Mouse (Mus musculus) spleen, adult 18-20 months (tissue): ENCODE data around the gene Vmn1r47.
"Not testable (repeated sequence)": the region's sequence is repeated elsewhere in the genome, so short reads cannot be mapped to it uniquely, and the experiment has no call there.

ENCODE experiments used
- DNase-seq, 2 experiments: peaks; one replicate each; pipeline ENCODE4 v3.0.0; 2022; ENCODE audit warnings: mixed read lengths in 2 of 2

The Vmn1r47 gene

DNA sequence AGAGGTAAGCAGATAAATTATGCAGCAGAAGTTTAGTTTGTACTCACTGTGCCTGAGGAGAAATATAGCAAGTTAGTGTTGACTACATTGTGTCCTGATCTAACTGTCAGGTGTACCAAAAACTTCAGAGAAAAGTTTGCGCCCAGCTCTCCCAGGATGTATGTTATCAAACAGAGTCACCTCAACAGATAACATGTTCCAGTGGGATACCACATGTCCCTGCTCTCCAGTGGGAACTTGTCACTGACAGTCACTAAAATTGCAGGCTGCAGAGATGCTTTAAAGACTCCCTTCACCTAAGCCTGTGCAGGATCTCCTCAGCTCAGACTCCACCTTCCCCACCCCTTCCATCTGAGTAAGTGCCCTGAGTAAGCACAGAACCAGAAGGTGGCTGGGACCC lies at the start of gene Vmn1r47:
Gene Vmn1r47, plus strand, starts transcription at position 301 of the 400 bp plus-strand sequence.
- not testable (repeated sequence) for DNase-seq

DNA sequence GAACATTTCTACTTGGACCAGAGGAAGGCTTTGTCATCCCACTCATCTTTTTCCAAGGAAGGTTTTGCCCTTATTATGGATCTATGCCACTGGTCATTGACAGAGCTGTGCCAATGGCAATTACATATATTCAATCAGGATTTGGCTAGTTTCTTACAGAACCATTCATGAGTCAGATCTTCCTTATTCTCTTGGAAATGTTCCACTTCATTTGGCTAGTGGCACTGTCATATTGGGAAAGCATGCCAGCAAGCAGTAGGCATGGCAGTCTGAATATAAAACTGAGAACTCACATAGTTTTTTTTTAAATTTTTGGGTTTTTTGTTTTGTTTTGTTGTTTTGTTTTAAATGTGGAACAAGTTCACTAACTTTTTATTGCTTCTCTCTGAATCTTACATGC lies 49.6 kb upstream of the Vmn1r47 start:
- DNase-seq: no peak

DNA sequence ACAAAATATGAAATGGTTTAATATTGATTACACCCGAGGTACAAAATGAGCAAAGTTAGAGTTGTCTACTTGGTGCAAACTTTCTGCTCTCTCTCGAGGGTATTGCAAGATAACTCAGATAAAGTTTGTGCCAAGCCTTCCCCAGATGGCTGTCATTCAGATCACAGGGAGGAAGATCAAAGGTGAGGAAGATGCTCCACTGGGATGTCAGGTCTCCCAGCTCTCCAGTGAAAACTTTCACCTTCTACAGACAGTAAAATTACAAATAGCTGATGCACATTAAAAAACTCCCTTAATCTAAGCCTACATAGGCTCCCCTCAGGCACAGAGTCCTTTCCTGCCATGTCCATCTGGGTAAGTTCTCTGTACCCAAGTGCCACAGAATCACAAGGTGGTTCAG lies 46.9 kb upstream of the Vmn1r47 start, which contains the start of gene Vmn1r46:
Gene Vmn1r46, plus strand, starts transcription at position 301 of the 400 bp plus-strand sequence.
- no peak for DNase-seq

DNA sequence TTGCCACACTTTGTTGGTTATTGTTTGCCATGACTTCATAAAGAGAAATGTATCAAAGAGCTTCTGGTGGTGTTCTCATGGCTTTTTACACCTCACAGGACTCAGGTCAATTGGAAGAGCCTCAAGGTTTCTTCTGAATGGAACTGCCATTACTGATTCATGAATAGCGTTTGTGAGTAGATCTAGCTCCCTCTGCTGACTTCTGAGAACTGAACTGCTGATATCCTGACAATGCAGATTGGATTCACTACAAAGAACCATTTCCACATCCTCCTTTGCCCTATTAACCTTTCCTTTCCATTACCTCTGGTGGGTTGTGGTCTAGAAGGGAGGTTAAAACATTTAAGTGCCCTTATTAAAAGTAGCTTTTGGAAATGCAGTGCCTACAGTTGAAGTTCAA lies 30.0 kb upstream of the Vmn1r47 start:
- DNase-seq: no peak

DNA sequence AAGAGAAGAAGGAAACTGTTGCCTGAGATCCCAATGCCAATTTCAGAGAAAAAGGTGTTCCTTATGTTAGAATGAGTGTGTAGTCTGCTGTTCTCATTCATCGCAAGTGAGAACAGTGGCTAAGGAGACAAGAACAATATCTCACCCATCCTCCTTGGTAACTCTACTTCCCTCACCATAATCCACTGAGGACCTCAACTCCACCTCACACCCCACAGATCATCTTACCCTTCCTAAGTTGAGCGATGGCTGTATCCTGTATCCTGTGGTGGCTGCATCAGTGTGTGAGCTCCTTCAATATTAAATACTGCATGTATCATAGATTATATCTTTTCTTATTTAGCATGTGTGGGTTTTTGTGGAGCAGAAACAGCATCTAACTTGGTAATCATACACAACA lies 20.8 kb downstream of the Vmn1r47 start, which contains the start of gene Vmn1r48:
Gene Vmn1r48, minus strand, starts transcription at position 101 of the 400 bp plus-strand sequence.
- DNase-seq: not testable (repeated sequence)
